Mouse (Mus musculus) MEL (cell line): ENCODE data around the gene Sipa1l1.

Source experiments
- CTCF ChIP-seq, 3 experiments: IDR thresholded peaks in 2 of 3; conservative IDR thresholded peaks in 1 of 3; 2 replicates each; pipeline ENCODE4 v1.5.1; 2011 to 2012; ENCODE audit warnings: low read length in 3 of 3, low read depth in 2 of 3, mild to moderate bottlenecking in 2 of 3, improper control_type of control experiment in 1 of 3, inconsistent platforms in 1 of 3, mixed read lengths in 1 of 3, moderate library complexity in 1 of 3; ENCODE audit not compliant: control insufficient read depth in 1 of 3, insufficient read depth in 1 of 3, poor library complexity in 1 of 3, severe bottlenecking in 1 of 3
- MAX ChIP-seq: IDR thresholded peaks from 2 replicates; pipeline ENCODE4 v1.6.1; 2011; ENCODE audit warnings: low read length, improper control_type of control experiment
- NRF1 ChIP-seq: IDR thresholded peaks from 2 replicates; pipeline ENCODE4 v1.6.1; 2014; ENCODE audit warnings: low read depth, mild to moderate bottlenecking, inconsistent platforms, low read length, improper control_type of control experiment, moderate library complexity; ENCODE audit not compliant: poor library complexity, insufficient read depth, severe bottlenecking
- POLR2A ChIP-seq, 2 experiments: IDR thresholded peaks; 2 replicates each; pipeline ENCODE4 v1.6.1; 2011 to 2012; ENCODE audit warnings: low read length in 2 of 2, mild to moderate bottlenecking in 2 of 2, control low read depth in 1 of 2, improper control_type of control experiment in 1 of 2, low read depth in 1 of 2, moderate library complexity in 1 of 2; ENCODE audit not compliant: control insufficient read depth in 1 of 2, insufficient read depth in 1 of 2, poor library complexity in 1 of 2
- RAD21 ChIP-seq: IDR thresholded peaks from 2 replicates; pipeline ENCODE4 v1.6.1; 2011; ENCODE audit warnings: mild to moderate bottlenecking, low read depth, low read length, improper control_type of control experiment
- ZNF384 ChIP-seq: IDR thresholded peaks from 2 replicates; pipeline ENCODE4 v1.6.1; 2012; ENCODE audit warnings: low read depth, mild to moderate bottlenecking, inconsistent platforms, low read length, improper control_type of control experiment

DNA sequence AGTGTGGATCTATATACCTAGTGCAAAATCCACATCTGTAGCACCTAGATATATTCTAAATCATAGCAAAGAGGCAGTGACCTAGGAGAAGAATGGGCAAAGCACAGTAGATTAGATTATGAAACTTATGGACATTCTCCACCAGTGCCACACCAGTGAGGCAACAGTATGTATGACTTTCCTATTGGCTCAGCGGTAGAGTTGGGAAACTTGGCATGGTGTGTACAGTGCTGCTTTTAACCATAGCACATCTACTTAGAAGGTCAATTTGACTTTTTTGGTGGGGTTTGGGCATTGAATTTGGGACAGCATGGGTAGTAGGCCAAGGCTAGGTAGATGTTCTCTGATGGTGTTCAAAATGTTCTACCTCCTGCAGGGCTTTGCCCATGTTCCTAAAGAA is 159.0 kb downstream of the Sipa1l1 start:
- TF ChIP-seq MAX (no peak), NRF1 (no peak), ZNF384 (no peak), CTCF (IDR thresholded peaks at IDR 0.05 in 2 of 3, conservative IDR thresholded peaks at IDR 0.05 in 1 of 3; ENCODE audit: control insufficient read depth in 1 of 3, insufficient read depth in 1 of 3, low read depth in 2 of 3, low read length in 3 of 3, poor library complexity in 1 of 3, severe bottlenecking in 1 of 3) (no peak), POLR2A (IDR thresholded peaks at IDR 0.05; ENCODE audit: control insufficient read depth in 1 of 2, insufficient read depth in 1 of 2, low read depth in 1 of 2, low read length in 2 of 2, poor library complexity in 1 of 2) (no peak), RAD21 (no peak)
